Mouse (Mus musculus) retina, embryonic 14.5 days (tissue): Measurements from ENCODE around the gene Kbtbd12.

Experiments
- DNase-seq: peaks from one replicate; pipeline ENCODE4 v3.0.0-alpha.2; 2015; ENCODE audit warnings: low spot score

Gene Kbtbd12

DNA sequence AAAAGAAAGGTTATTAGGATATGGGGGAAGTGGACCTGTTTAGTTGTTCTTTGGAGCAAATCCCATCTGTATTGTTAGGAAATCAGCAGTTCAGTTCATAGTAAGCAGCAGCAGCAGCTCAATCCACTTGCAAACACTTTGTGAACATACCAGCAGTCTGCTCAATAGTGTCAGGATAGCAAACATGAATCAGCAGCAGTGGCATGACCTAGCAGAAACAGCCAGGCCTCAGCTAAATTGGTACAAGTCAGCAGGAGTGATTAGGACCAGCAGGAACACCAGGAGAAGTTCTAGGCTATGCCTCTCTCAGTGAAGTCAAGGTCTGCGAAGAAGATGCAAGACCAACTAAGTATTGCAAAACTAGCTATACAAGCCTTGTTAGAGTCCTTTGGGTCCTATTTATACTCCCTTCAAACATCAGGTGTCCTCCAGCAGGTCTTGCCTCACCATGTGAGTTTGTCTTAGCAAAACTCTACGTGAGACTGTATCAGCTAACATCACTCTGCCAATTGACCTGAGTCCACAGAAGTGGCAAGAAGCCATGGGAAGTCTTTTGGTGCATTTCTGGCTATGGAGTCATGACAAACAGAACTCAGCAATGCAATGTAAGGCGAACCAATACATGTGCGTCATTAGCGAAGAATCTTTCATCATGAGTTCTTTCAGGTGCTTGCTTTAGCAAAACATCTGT lies at the start of gene Kbtbd12:
Kbtbd12 (minus strand) TSS at position 340 of the 691 bp plus-strand sequence.
- DNase-seq = no peak

DNA sequence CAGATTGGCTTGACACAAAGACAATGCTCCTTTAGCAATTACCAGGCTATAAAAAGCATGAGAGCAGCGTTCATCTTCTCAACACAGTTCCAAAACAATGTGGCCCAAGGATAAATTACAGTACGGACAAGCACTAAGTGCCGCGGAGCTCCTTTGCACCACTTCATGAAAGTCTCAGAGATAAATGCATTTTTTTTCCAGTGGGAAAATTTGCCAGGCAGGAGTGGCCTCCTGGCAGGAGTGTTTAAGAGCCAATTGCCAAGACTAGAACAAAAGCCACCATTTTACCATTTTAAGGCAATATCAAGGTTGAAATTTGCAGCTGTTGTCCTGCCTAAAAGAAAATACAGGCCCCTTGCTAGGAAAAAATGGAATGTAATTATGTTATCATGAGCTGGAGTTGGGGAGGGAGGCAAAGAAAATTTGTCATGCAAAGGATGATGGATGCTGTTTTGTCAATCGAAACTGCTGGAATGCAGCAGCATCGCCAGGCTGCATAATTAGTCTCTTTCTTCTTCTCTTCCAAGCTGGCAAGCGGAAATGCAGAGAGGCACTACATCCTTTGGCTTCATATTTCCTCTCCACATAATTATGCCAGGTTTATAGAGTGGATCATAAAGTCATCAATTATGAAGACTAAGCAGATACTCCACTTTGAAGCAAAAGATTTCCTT lies 45.8 kb upstream of the Kbtbd12 start:
- peak; percentile 7 for DNase-seq

DNA sequence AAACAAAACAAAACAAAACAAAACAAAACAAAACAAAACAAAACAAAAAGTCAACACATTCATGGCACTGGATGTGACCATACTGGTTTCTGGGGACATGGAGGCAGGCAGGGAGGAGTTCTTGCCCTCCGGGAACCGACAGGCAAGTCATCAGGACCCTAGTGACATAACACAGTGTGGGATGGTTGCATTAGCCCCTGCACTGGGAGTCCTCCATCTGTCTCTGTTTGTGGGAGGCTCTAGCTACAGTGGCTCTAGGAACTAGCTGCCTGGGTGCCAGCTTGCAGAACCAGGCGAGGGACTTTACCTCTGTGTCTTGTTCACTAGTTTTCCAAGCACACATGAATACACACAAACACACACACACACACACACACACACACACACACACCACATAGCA lies 43.3 kb upstream of the Kbtbd12 start:
- DNase-seq = no peak

DNA sequence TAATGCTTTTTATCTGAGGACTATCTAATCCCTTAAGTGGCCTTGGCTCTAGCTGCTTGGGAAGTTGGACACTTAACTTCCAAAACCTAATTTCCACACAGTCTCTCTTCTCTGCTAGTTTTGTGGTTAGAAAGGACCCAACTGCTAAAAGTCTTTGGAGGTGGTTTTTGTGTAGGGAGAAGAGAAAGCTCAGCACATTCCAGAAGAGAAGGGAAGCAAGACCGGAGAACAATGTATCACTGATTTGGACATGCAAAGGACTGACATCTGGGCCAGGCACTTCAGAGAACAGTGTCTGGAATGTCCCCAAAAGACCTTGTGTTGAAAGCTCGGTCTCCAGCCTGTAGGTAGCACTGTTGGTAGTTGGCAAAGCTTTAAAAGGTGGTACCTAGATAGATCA lies 40.0 kb upstream of the Kbtbd12 start:
- no peak for DNase-seq

DNA sequence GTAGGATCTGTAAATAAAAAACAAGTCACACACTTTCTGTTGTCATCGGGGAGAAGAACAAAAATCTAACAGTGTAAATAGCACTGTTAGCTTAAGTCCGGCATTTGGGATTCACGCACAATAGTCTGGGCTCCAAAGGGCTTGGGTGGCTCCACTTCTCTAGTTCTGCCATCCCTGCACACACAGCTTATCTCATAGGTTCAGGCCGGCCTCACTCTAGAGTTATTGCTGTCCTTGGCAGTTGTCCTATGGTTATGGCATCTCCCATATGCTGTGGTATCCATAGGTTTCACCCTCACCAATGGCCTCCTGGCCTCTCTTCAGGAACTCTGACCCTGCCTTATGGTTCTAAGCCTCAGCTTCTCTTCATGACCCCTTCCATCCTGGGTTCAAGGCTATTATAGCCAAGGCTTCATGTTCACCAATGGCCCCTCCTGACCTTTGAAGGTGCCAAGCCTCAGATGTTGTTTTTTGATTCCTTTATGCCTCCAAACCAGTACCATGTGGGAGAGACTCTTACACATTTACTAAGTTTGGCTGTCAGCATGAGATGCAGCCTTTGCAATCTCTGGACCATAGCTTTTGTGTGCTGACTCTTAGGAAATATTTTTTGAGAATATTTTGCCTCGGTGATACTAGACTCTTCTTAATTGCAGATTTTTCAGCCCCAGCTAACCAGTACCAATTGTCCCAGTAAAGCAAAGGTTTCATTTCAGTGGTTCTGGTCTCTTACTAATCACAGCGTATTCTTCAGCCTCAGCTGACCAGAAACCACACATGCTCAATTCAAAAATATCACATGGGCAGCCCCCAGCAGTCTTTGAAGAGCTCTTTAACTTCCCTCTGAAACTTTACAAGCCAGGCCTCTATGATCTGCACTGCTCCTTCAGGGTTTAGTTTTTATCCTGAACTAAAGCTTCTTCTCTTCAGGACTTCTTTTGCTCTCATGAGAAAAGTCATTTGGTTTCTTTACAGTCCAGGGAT lies 39.3 kb upstream of the Kbtbd12 start:
- DNase-seq = no peak

DNA sequence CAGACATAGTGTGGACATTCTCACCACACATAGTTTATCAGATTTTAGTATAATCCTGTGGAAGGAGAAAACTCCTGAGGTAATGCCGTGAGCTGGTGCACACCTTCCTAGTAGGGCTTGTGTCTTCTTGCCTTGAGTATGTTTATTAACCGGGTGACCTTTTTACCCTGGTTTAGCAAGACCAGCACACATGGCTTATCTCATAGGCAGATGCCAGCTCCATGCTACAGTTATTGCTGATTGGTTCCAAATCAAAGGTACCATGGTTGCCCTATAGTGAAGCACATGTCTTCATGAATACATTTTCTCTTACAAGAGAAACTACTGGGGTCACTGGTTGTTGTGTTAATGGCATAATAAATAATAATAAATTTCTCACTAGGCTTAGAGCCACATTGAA lies 38.1 kb upstream of the Kbtbd12 start:
- DNase-seq = no peak

DNA sequence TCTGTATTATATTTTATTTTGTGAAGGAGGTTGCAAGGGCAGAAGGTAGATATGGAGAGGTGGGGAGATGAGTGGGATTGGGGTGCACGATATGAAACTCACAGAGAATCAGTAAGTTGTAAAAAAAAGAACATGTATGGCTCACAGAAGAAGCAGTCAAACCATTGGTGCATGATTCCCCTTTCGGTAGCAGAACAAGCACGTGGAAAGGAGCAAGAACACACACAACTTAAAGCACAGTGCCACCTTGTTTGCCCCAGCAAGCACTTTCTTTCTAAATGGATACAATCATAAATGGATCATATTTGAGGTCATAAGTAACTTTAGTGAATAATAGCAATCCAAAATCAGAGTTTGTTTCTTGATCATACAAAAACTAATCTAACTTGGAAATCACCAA lies 24.5 kb upstream of the Kbtbd12 start:
- no peak for DNase-seq

DNA sequence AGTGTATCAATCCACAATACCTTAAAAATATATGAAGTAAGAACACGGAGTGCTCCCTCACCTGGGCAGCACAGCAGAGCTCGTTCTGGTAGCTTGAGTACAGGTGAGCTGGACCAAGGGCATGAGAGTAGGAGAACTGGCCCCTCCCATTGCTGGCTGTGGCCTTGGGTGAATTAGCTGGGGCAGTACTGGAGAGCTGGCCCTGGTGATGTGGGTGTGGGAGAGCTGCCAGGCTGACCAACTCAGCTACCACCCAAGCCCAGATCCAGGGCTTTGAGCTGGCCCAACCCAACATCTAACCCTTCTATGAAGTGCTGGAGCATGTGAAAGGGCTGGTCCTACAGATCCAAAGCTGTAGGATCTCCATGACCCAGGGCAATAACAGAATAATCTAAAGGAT lies 23.9 kb upstream of the Kbtbd12 start:
- DNase-seq = no peak

DNA sequence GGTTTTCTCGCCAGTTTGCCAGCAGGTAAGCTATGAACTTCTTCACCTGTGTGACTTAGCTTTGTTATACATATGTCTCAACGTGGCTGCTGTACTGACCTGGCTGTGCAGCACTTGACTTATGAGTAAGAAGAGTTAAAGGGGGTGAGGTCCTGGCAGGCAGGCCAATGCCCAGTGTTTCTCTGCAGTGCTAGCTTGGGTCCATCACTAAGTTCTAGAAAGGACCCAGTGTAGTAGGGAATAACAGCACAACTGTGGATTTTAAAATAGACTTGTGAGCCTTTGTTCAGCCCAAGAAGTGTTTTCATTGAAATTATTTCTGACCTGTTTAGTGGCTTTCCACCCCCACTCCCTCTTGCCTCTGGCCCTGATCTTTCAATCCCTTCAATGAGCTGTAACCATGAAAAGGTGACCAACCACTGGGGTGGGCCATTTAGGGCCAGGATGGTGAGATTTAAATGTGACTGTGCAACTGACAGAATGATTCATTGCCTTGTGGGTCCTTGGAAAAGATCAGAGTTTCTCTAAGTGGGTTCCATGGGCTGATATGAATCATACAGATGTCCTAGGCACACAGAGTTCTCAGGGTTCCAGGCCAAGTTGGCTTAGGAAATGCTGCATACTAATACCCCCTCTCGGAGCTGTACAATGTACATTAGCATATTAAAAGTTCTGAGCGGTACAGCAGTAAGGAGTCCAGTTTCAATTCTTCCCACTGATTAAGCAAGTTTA lies 10.0 kb upstream of the Kbtbd12 start:
- no peak for DNase-seq

DNA sequence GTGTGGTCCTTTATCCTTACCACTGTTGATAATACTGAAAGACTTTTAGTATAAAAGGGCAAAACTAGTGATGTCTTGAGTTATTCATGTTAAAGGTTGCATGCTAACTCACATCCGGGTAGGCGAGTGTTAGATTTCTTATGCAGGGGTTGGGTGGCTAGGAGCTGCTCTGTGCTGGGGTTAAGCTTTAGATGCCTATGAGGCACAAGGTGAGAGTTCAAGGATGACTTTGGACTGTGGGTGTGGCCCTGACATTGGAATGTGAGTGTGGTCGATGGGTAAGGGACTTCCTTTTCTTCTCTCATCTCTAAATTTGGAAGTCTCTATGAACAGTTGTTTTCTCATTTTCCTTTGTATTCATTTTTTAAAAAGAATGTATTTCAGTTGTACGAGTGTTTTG lies 7.0 kb upstream of the Kbtbd12 start:
- no peak for DNase-seq

DNA sequence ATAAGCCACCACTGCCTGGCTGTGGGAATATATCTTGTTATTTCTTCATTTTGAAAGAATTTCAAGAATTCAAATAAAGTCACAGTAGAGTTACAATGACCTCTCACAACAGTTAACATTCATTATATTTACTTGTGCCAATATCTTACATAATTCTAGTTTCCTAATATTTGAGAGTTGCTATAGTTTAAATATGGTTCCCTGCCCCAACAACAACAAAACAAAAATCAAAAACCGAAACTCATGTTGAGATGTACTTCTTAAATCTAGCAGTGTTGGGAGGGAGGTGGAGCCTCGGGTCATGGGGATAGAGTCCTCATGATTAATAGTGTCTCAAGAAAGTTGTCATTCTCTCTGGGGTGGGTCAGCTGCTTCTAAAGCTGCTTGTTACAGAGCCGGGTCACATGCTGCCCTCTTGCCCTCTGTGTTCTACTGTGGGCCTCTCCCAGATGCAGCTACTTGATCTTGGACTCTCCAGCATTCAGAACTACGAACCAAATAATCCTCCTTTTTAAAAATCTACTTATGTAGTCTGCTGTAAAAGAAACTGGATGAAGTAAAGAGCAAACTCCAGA lies 3.7 kb upstream of the Kbtbd12 start:
- no peak for DNase-seq

DNA sequence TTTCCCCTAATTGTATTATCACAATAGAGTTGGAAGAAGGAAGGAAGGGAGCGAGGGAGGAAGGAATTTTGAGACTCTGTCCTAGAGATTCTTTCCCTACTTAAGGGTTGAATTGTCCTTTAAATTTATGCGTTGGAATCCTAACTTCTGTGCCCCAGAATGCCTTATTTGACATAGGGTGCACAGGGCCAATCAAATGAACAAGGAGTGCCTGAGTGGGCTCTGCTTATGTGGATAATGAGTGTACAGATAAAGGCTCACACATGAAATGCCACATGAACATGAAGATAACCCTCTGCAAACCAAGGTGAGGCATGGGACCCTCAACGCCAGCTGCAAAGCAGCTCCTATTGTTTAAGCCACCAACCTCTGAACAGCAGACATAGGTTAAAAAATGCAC lies 2.6 kb upstream of the Kbtbd12 start:
- DNase-seq = no peak

DNA sequence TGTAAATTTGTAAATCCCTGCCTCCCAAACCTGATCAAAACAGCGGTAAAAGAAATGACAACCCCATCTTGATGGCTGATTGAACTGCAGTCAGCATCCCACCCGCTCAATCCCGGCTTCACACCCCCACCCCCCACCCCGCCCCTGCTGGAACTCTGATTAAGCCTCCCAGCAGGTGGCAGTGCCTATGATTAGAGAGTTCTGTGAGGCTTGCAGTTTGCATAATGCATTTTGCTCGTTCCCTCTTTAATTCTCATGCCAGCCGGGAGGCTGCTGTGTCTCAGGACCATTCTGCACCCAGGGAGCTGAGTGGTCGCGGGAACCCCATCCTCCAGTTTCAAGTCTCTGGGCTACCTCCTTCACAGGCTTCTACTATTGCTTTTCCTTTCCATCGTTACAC lies 2.2 kb upstream of the Kbtbd12 start:
- DNase-seq = peak; percentile 60

DNA sequence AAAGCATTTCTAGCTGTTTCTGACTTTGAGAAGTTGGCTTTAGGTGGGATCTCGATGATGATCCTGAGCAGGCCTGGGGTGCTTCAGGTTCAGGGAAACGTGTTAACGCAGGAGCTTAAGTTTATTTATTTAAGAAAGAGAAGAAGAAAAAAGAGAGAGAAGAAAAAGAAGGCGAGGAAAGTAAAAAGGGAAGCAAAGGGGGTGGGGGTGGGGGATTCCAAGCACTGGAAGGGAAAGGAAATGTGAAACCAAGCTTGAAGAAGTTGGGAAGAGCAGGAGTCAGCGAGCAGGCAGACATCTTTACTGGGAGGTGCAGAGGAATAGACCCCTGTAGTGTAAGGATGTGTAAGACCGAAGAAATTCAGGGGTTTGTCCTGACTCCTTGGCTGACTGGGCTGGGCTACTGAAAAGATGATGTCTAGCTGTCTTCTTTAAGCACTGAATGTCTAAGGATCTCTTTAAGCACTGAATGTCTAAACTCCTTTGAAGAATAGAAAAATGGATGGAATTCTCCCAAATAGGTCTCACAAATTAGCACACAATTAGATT lies 1.7 kb upstream of the Kbtbd12 start:
- DNase-seq = no peak

DNA sequence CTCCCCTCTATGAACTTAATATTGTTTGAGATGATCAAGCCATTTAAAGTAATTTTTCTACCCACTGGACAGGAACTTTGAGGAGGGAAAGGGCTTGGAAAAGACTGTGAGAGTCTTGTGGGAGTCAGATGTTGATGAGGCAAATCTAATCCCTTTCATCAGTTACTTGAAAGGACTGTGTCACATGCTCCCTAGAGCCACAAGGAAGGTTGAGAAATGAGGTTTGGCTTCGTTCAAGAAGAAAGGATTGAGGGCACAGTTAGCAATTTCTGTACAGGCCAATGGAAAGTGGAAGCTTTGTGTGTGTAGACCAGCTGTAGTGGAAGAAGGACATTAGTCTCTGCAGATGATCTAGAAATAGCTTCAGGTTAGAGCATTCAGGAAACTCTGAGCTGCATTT lies 1.2 kb upstream of the Kbtbd12 start:
- DNase-seq = no peak

DNA sequence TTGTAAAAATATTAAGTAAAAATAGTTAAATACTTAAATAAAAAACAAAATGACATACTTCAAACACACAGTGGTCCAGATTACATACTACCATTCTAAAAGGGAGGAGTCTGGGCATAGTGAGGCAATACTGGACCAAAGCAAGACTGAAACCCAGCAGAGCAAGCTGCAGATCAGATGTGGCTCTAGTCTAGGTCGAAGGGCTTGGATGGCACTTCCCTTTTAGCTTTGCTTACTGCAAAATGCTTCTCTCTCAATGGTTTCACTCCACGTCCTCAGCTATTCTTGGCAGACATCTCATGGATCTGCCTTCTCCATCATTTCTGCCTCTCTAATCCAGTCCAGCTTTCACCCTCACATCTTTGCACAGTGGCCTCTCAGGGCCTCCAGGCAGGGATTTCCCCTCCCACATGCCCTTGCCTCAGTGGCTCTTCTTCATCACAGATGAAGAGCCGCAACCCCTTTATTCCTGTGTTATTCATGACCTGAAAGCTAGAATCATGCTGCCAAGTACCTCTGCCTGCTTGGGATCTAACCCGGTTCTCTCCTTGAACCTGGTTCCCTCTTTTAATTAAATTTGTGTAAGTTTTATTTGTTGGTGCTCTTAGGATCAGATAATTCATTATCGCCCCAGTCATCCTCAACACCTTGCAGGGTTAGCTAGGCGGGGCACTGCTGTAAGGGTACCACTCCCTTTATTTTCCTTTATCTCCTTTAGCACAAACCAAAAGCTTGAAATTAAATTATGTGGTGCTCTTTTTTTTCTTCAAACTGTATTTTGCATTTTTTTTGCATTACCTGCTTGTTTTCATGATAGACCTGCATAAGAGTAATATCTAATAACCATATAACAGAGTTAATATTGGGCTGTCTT lies 1.6 kb downstream of the Kbtbd12 start:
- no peak for DNase-seq

DNA sequence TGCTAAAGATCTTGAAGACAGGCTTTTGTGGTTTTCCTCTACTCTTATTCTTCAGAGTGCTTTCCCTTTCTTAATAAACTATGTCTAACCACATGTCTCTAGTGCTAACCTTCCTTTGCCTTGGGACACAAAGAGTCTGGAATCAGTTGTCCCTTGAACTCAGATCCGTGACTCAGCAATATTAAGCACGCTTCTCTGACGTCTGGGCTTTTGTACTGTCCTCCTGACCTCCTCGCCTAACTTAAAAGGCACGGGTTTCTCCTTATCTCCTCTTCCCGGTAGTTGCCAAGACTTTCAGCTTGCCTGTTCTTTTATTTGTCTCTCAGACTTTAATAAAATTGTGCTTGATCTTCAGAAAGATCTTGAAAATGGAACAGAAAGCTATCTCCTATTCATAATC lies 6.5 kb downstream of the Kbtbd12 start:
- DNase-seq = no peak

DNA sequence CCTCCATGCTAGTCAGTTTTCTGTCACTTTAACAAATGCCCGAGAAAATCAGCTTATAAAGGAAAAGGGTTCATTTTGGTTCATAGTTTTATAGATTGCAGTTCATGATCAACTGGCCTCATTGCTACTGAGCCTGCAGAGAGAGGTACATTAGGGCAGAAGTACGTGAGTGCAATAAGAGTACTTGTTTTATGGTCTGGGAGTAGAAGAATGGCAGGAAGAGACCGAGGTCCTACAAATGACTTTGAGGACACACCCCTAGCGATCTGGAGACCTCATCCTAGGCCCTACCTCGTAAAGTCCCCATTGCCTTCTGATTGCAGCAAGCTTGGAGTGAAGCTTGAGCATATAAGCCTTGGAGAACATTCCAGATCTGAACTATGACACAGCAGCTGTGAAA lies 7.2 kb downstream of the Kbtbd12 start:
- DNase-seq = no peak

DNA sequence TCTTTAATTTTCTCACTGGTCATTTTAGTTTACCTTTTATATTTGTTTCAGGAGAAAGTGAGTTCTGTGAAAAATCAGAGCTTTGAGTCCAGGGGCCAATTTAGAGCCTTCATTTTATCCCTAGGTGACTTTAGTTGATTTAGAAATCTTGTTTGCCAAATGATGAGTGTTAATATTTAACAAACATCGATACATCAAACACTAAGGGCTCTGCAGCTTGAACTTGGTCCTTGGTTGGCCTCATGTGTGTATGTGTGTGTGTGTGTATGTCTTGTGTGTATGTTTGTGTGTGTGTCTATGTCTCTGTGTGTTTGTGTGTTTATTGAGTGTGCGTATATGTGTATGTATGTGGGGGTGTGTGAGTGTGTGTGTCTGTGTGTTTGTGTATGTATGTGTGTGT lies 7.9 kb downstream of the Kbtbd12 start:
- DNase-seq = no peak

DNA sequence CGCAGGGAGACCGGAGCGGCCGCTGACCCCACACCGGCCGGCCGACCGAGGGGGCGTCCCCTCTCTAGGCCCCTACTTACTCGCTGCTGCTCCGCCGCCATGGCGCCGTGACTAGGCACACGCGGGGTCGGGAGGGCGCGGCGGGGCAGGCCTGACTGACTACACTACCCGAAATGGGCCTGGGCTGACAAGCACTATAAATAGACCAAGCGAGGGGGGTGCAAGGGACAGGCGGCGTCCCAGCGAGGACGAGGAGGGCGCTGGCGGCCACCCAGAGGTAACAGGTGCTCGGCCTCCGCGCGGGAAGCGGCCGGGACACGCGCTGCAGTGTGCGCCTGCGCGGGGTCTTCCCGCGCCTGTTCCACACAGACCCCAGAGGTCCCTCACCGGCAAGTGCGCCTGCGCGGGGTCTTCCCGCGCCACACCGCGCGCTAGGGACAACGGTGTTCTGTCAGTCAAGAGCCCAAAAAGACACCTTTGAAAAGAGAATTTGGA lies 10.4 kb downstream of the Kbtbd12 start:
- DNase-seq = peak; percentile 92
